Mouse (Mus musculus): ENCODE measurements around the gene Lin7b. TPM values are rescaled to one million over a fixed set of nuclear protein-coding genes. Genes with fewer than 3 reads are reported as not detected.

The Lin7b gene
- total and polyA plus RNA-seq, 3 experiments = 1.3 to 3.8 TPM; not detected in 1

- TF ChIP-seq ZC3H11A (IDR thresholded peaks at IDR 0.05; ENCODE audit: low read depth, low read length) (no peak), GATA1 (IDR thresholded peaks at IDR 0.05; ENCODE audit: low read depth, low read length) (peak; percentile 54; the same call in 1 of the 2 replicates), MAFK (IDR thresholded peaks at IDR 0.05; ENCODE audit: borderline replicate concordance, low read depth, low read length) (no peak), POLR2AphosphoS2 (IDR thresholded peaks at IDR 0.05; ENCODE audit: low read length) (peak; percentile 89)
Measured at GRCm38 (mm10) chr7:45370475-45371311, at the start of gene Lin7b (continued).

DNA sequence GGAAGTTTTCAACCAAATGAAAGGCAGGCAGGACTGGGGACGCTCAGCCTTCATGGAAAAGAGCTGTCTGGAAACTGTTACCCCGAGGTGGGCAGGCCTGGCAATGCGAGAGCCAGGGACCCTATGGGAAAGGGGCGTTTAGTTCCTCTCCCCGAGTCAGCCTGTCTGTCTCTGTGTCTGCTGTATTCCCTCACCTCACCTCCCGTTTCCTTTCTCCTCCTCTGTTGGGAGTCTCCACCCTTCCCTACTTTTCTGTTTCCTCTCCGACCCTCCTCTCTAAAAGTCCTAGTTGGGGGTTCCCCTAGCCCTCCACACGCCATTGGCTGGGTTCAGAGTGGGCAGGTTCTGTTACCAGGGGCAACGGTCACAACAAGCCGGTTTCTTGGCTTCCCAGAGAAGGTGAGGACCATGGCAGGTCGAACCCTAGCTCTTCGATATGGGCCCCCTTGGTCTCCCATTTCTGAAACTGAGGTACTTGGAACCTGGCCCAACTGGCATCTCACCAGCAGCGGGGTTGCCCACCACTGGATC is 47.6 kb upstream of the Lin7b start:
- Histone ChIP-seq H3K27me3 (ENCODE audit: control insufficient read depth in 1 of 2, insufficient read depth in 2 of 2, low read length in 2 of 2) (no peaks in the 10 kb centered on the region), H3K36me3 (ENCODE audit: control insufficient read depth in 1 of 2, insufficient read depth in 2 of 2, low read length in 2 of 2) (no peaks in the 10 kb centered on the region; a peak in 2 of 4 replicates), H3K79me2 (ENCODE audit: control insufficient read depth, insufficient read depth, low read length, poor library complexity) (no peaks in the 10 kb centered on the region; the same call in 1 of the 2 replicates), H3K9ac (ENCODE audit: control insufficient read depth, low read depth, low read length, poor library complexity, severe bottlenecking) (no peak overlapping the region), H3K4me3 (ENCODE audit: control insufficient read depth in 1 of 2, insufficient read depth in 1 of 2, low read depth in 2 of 2, low read length in 2 of 2) (no peak overlapping the region), H3K27ac (ENCODE audit: control insufficient read depth, low read depth, low read length) (no peak overlapping the region), H3K4me1 (ENCODE audit: control insufficient read depth in 1 of 2, insufficient read depth in 2 of 2, low read length in 2 of 2) (peaks cover 5 to 6% of the 10 kb centered on the region in 2 experiments; a peak in 2 of 4 replicates), H3K9me3 (replicated peaks; ENCODE audit: insufficient read depth, low read length) (no peaks in the 10 kb centered on the region)
- TF ChIP-seq ZKSCAN1 (IDR thresholded peaks at IDR 0.05; ENCODE audit: low read depth, low read length) (no peak), EP300 (IDR thresholded peaks at IDR 0.05; ENCODE audit: low read depth in 1 of 2, low read length in 2 of 2) (no peak), ZC3H11A (IDR thresholded peaks at IDR 0.05; ENCODE audit: low read depth, low read length) (no peak), POLR2AphosphoS2 (IDR thresholded peaks at IDR 0.05; ENCODE audit: low read length) (no peak), MYC (IDR thresholded peaks at IDR 0.05; ENCODE audit: low read depth, low read length) (no peak), MAFK (IDR thresholded peaks at IDR 0.05; ENCODE audit: borderline replicate concordance, low read depth, low read length) (no peak), SIN3A (IDR thresholded peaks at IDR 0.05; ENCODE audit: low read length) (no peak), ETS1 (IDR thresholded peaks at IDR 0.05; ENCODE audit: low read depth, low read length) (no peak), E2F4 (IDR thresholded peaks at IDR 0.05; ENCODE audit: borderline replicate concordance, low read depth, low read length) (no peak), UBTF (IDR thresholded peaks at IDR 0.05; ENCODE audit: borderline replicate concordance, insufficient read depth, low read depth, low read length) (no peak), JUND (IDR thresholded peaks at IDR 0.05; ENCODE audit: low read depth, low read length) (no peak), CHD2 (IDR thresholded peaks at IDR 0.05; ENCODE audit: low read length) (no peak), NELFE (IDR thresholded peaks at IDR 0.05; ENCODE audit: low read depth, low read length) (no peak), USF2 (IDR thresholded peaks at IDR 0.05; ENCODE audit: borderline replicate concordance in 1 of 2, insufficient read depth in 1 of 2, low read depth in 1 of 2, low read length in 2 of 2) (no peak), POLR2A (IDR thresholded peaks at IDR 0.05; ENCODE audit: control insufficient read depth in 1 of 2, insufficient read depth in 1 of 2, low read depth in 1 of 2, low read length in 2 of 2, poor library complexity in 1 of 2) (no peak)
- DNase-seq (ENCODE audit: low read depth, low spot score) = no peak

All from MEL (cell line).